Mouse (Mus musculus) left cerebral cortex, adult 2 months (tissue): ENCODE measurements around the gene Ube4a. TPM values are rescaled to one million over a fixed set of nuclear protein-coding genes. Genes with fewer than 3 reads are reported as not detected.
A peak's percentile ranks its signal among the peaks of the same experiment; 100 is the strongest.

Source experiments
- DNase-seq, 2 experiments: peaks; one replicate each; pipeline ENCODE4 v3.0.0; 2021 to 2022; ENCODE audit warnings: low spot score in 2 of 2, mixed read lengths in 1 of 2; ENCODE audit errors: extremely low spot score in 1 of 2
- H3K27ac ChIP-seq: fragments of 200-600 bp; 2 replicates; pipeline ENCODE4 v1.8.1; 2022
- H3K4me3 ChIP-seq: fragments of 200-600 bp; 2 replicates; pipeline ENCODE4 v1.8.1; 2022
- CTCF ChIP-seq: fragments of 200-600 bp; IDR thresholded peaks from 2 replicates; pipeline ENCODE4 v1.8.1; 2022; ENCODE audit warnings: antibody characterized with exemption, mild to moderate bottlenecking, moderate library complexity
- intact Hi-C: fragments of 180-260 bp; cut with DNase I; formaldehyde crosslinking; loops from one replicate; pipeline ENCODE4 v1.15.1; 2025
- long read RNA-seq, 2 experiments: library from polyadenylated mRNA; stranded (forward); transcript quantifications; one replicate each; pipeline ENCODE4 v2.0.0; 2021; ENCODE audit warnings: borderline mapping rate in 2 of 2
- total RNA-seq, 2 experiments: library from RNA; stranded (reverse); gene quantifications; 2 replicates each; pipeline ENCODE4 v1.2.3; 2021

Gene Ube4a
- total RNA-seq: 10 to 100 TPM; 66.4 to 68.0 TPM
- long read RNA-seq, experiment 1, partial matches to known transcripts: 2 of 11 reads
- long read RNA-seq, experiment 1, other reads (novel, unspliced or antisense): 9 of 11 reads
- long read RNA-seq, experiment 2, partial matches to known transcripts: 1 of 5 reads
- long read RNA-seq, experiment 2, other reads (novel, unspliced or antisense): 4 of 5 reads

- Histone ChIP-seq H3K27ac (peak within 1 kb of the TSS; percentile 86), H3K4me3 (peak within 1 kb of the TSS; percentile 68)
- peak; percentile 99 to 100 for DNase-seq
- intact Hi-C loops: loop anchor here (2.0 to 5.0 kb wide), 3 partner anchors 90 to 192 kb away; partner anchors contain the start of gene Mpzl3
- TF ChIP-seq CTCF: no peak
Measured at GRCm38 (mm10) chr9:44965126-44965832, at the start of gene Ube4a. Gene Ube4a, minus strand, starts transcription at chr9:44965600.

- TF ChIP-seq CTCF: no peak
- H3K27ac ChIP-seq: no peak overlapping the region
- intact Hi-C loops: no loop called here
- DNase-seq: no peak
- H3K4me3 ChIP-seq: no peak overlapping the region
Measured at GRCm38 (mm10) chr9:45014879-45015278, 49.5 kb upstream of the Ube4a start.

- intact Hi-C loops: no loop called here
- no peak overlapping the region for H3K4me3 ChIP-seq
- no peak overlapping the region for H3K27ac ChIP-seq
- no peak for TF ChIP-seq CTCF
- DNase-seq: no peak
Measured at GRCm38 (mm10) chr9:45011291-45011690, 45.9 kb upstream of the Ube4a start.

- TF ChIP-seq CTCF: no peak
- no peak for DNase-seq
- Histone ChIP-seq H3K27ac (no peak overlapping the region), H3K4me3 (no peak overlapping the region)
- intact Hi-C loops: no loop called here
Measured at GRCm38 (mm10) chr9:45010461-45010860, 45.1 kb upstream of the Ube4a start.

- no peak for TF ChIP-seq CTCF
- intact Hi-C loops: no loop called here
- H3K27ac ChIP-seq: no peak within 1 kb of the TSS
- no peak for DNase-seq
- no peak within 1 kb of the TSS for H3K4me3 ChIP-seq
Measured at GRCm38 (mm10) chr9:45009180-45010078, 44.0 kb upstream of the Ube4a start, which contains the start of gene Cd3e. Gene Cd3e, minus strand, starts transcription at chr9:45009627.

- no peak for DNase-seq
- intact Hi-C loops: no loop called here
- H3K4me3 ChIP-seq: no peak overlapping the region
- TF ChIP-seq CTCF: no peak
- H3K27ac ChIP-seq: no peak overlapping the region
Measured at GRCm38 (mm10) chr9:45008342-45008741, 42.9 kb upstream of the Ube4a start.

GRCm38 (mm10) chr9:45007404-45007803 lies 42.0 kb upstream of the Ube4a start:
- intact Hi-C loops: no loop called here
- H3K27ac ChIP-seq: no peak overlapping the region
- TF ChIP-seq CTCF: no peak

GRCm38 (mm10) chr9:45000249-45000648 lies 34.8 kb upstream of the Ube4a start:
- intact Hi-C loops: no loop called here
- no peak for DNase-seq
- Histone ChIP-seq H3K27ac (no peak overlapping the region), H3K4me3 (no peak overlapping the region)
- no peak for TF ChIP-seq CTCF

More at GRCm38 (mm10) chr9:45007404-45007803, 42.0 kb upstream of the Ube4a start:
- no peak for DNase-seq
- H3K4me3 ChIP-seq: no peak overlapping the region

GRCm38 (mm10) chr9:44999776-45000175 lies 34.4 kb upstream of the Ube4a start:
- DNase-seq: no peak
- TF ChIP-seq CTCF: no peak
- Histone ChIP-seq H3K4me3 (no peak overlapping the region), H3K27ac (no peak overlapping the region)
- intact Hi-C loops: no loop called here

- no peak; the same call in 1 of the 2 replicates for TF ChIP-seq CTCF
- no peak overlapping the region for H3K27ac ChIP-seq
- intact Hi-C loops: no loop called here
- DNase-seq: no peak
- no peak overlapping the region for H3K4me3 ChIP-seq
Measured at GRCm38 (mm10) chr9:44999171-44999570, 33.8 kb upstream of the Ube4a start.

GRCm38 (mm10) chr9:44998138-44998537 lies 32.7 kb upstream of the Ube4a start:
- Histone ChIP-seq H3K27ac (no peak overlapping the region), H3K4me3 (no peak overlapping the region)
- intact Hi-C loops: no loop called here
- no peak for TF ChIP-seq CTCF
- no peak for DNase-seq

- intact Hi-C loops: no loop called here
- no peak for TF ChIP-seq CTCF
- no peak overlapping the region for H3K27ac ChIP-seq
- DNase-seq: no peak
- no peak overlapping the region for H3K4me3 ChIP-seq
Measured at GRCm38 (mm10) chr9:44996590-44996989, 31.2 kb upstream of the Ube4a start.
